ENCODE assay signal across 32 mouse cellular contexts in the genomic region with DNA sequence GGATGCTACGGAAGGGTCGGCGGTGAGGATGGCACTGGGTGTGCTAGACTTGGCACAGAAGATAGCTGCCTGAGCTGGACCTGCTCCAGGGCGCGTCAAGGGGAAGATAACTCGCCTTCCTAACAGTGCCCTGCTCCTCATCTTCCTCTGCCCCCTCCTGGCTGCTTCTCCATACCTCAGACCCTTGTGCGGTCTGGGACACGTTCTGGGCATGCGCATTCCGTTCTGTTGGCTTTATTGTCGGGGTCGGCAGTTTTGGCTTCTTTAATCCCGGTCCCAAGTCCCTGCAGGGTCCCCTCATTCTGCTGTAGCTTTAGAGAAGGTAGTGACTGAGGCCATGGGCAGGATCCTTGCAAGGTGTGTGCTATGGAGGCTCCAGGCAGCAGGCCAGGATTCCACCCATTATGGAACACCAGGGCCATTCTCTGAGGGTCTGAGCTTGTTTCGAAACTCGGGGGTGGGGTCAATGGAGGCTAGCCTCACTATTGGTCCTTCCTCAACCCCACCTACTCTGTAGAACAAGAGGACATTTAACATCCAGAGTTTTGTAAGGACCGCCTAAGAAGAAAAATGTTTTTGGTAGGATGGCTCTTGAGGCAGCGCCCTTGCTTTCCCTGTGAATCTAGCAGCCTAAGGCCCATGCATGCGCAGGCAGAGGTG. TPM values are rescaled to one million over a fixed set of nuclear protein-coding genes. Genes with fewer than 3 reads are reported as not detected.
DNase-seq lines count a peak whose midpoint lies in the region; ATAC-seq and TF ChIP-seq lines count a peak whose summit lies in the region.
"Had no signal": no experiment of that assay in that cellular context is flagged by ENCODE, and none has a peak within 500 bp of the region (broad histone marks: within the 10 kb centered on the region; RNA-seq: fewer than 3 reads in every experiment).

No protein-coding gene starts in this region.

- peaks cover 14% of the 10 kb centered on the region for H3K36me3 ChIP-seq in intestine, embryonic 16.5 days (ENCODE audit: control insufficient read depth, insufficient read depth, low read length)
- H3K36me3 ChIP-seq in intestine, postnatal 0 days (ENCODE audit: control insufficient read depth, insufficient read depth): peaks cover 17% of the 10 kb centered on the region; the same call in 1 of the 2 replicates
- peaks cover 3% of the 10 kb centered on the region; the same call in 1 of the 2 replicates for H3K36me3 ChIP-seq in ES-Bruce4 (ENCODE audit: control insufficient read depth, insufficient read depth, low read length, poor library complexity, severe bottlenecking)
- H3K36me3 ChIP-seq in stomach, embryonic 14.5 days (ENCODE audit: control insufficient read depth, insufficient read depth, low read length): peaks cover 18% of the 10 kb centered on the region

- no peak overlapping the region for H3K9ac ChIP-seq in intestine, embryonic 16.5 days (ENCODE audit: low read depth, low read length)
- no peak overlapping the region for H3K9ac ChIP-seq in intestine, postnatal 0 days (ENCODE audit: low read depth, low read length)
- 0 out of 2 replicates have a peak overlapping the region, but pooled peaks have one; percentile 0 for H3K9ac ChIP-seq in ES-Bruce4 (ENCODE audit: low read depth, poor library complexity, severe bottlenecking)
- H3K9ac ChIP-seq in stomach, embryonic 14.5 days (replicated peaks; ENCODE audit: low read depth, low read length): no peak overlapping the region
- H3K9ac ChIP-seq: forebrain, postnatal 0 days; hindbrain, embryonic 12.5 days; kidney, embryonic 15.5 days; limb, embryonic 13.5 days; liver, embryonic 12.5 days; liver, postnatal 0 days; midbrain, embryonic 13.5 days had no signal

- TF ChIP-seq CTCF in intestine, postnatal 0 days (IDR thresholded peaks at IDR 0.05; ENCODE audit: low read depth): no peak
- no peak for TF ChIP-seq CTCF in ES-Bruce4 (IDR thresholded peaks at IDR 0.05; ENCODE audit: low read depth, low read length)

- H3K4me1 ChIP-seq in intestine, embryonic 16.5 days (ENCODE audit: control insufficient read depth, insufficient read depth, low read length): peaks cover 31% of the 10 kb centered on the region
- H3K4me1 ChIP-seq in intestine, postnatal 0 days (replicated peaks; ENCODE audit: control insufficient read depth, insufficient read depth, low read length): peaks cover 10% of the 10 kb centered on the region; the same call in 1 of the 2 replicates
- peaks cover 2% of the 10 kb centered on the region for H3K4me1 ChIP-seq in ES-Bruce4 (ENCODE audit: control insufficient read depth, insufficient read depth, low read length)
- H3K4me1 ChIP-seq in stomach, embryonic 14.5 days (ENCODE audit: control insufficient read depth, insufficient read depth, low read length): peaks cover 21% of the 10 kb centered on the region

- no peaks in the 10 kb centered on the region for H3K27me3 ChIP-seq in intestine, embryonic 16.5 days (replicated peaks; ENCODE audit: control insufficient read depth, insufficient read depth, low read length)
- H3K27me3 ChIP-seq in intestine, postnatal 0 days (replicated peaks; ENCODE audit: control insufficient read depth, insufficient read depth, low read length): no peaks in the 10 kb centered on the region
- no peaks in the 10 kb centered on the region for H3K27me3 ChIP-seq in ES-Bruce4 (ENCODE audit: control insufficient read depth, insufficient read depth, low read length, poor library complexity, severe bottlenecking)
- no peaks in the 10 kb centered on the region for H3K27me3 ChIP-seq in stomach, embryonic 14.5 days (ENCODE audit: control insufficient read depth, insufficient read depth, low read length)
- H3K27me3 ChIP-seq: hindbrain, embryonic 12.5 days; kidney, embryonic 15.5 days; limb, embryonic 13.5 days; midbrain, embryonic 13.5 days had no signal

- TF ChIP-seq EP300 in ES-Bruce4 (IDR thresholded peaks at IDR 0.05; ENCODE audit: insufficient read depth, low read depth, low read length): no peak

- H3K9me3 ChIP-seq in intestine, embryonic 16.5 days (ENCODE audit: control insufficient read depth, low read length): peaks cover 15% of the 10 kb centered on the region
- H3K9me3 ChIP-seq in intestine, postnatal 0 days (ENCODE audit: control insufficient read depth): no peaks in the 10 kb centered on the region
- no peaks in the 10 kb centered on the region; the same call in 1 of the 2 replicates for H3K9me3 ChIP-seq in ES-Bruce4 (replicated peaks; ENCODE audit: control insufficient read depth, insufficient read depth, low read length, poor library complexity, severe bottlenecking)
- H3K9me3 ChIP-seq in stomach, embryonic 14.5 days (ENCODE audit: control insufficient read depth, low read depth, low read length): peaks cover 12% of the 10 kb centered on the region; the same call in 1 of the 2 replicates

- 94% methylated on average over 18 of the region's 18 CpGs for WGBS in intestine, embryonic 16.5 days
- WGBS in intestine, postnatal 0 days: 89% methylated on average over 18 of the region's 18 CpGs
- WGBS in stomach, embryonic 14.5 days: 91% methylated on average over 18 of the region's 18 CpGs

- H3K4me3 ChIP-seq in intestine, embryonic 16.5 days (ENCODE audit: low read length): no peak overlapping the region
- no peak overlapping the region for H3K4me3 ChIP-seq in intestine, postnatal 0 days (ENCODE audit: low read depth, low read length)
- peak overlapping the region; percentile 65 for H3K4me3 ChIP-seq in ES-Bruce4 (ENCODE audit: low read depth, low read length)
- no peak overlapping the region for H3K4me3 ChIP-seq in stomach, embryonic 14.5 days (ENCODE audit: low read depth, low read length)
- H3K4me3 ChIP-seq: erythroblast, embryonic 14.5 days; hindbrain, embryonic 12.5 days; kidney, embryonic 15.5 days; layer of hippocampus, adult 2 months; left cerebral cortex, adult 2 months; limb, embryonic 13.5 days; liver, embryonic 12.5 days; midbrain, embryonic 13.5 days had no signal

- no peak overlapping the region for H3K27ac ChIP-seq in intestine, embryonic 16.5 days (ENCODE audit: low read length)
- no peak overlapping the region for H3K27ac ChIP-seq in intestine, postnatal 0 days (ENCODE audit: low read depth, low read length)
- peak overlapping the region; percentile 34 for H3K27ac ChIP-seq in ES-Bruce4 (ENCODE audit: insufficient read depth, low read length)
- peak overlapping the region; percentile 39; the same call in 1 of the 2 replicates for H3K27ac ChIP-seq in stomach, embryonic 14.5 days (ENCODE audit: low read length)
- H3K27ac ChIP-seq: hindbrain, embryonic 12.5 days; kidney, embryonic 15.5 days; layer of hippocampus, adult 2 months; left cerebral cortex, adult 2 months; limb, embryonic 13.5 days; liver, embryonic 12.5 days; midbrain, embryonic 13.5 days had no signal

- DNase-seq in ZHBTc4 (ENCODE audit: low read depth, low spot score): peak; percentile 78
- no peak for DNase-seq in heart, adult 18-20 months
- DNase-seq in ovary, postnatal 36 days (ENCODE audit: low spot score): no peak
- DNase-seq: adrenal gland, postnatal 36 days; cerebellum, adult 2 months; cerebellum, postnatal 14 days; forebrain, postnatal 0 days; gastrocnemius, postnatal 10 days; heart, postnatal 36 days; kidney, adult 11 months; kidney, postnatal 36 days; liver, postnatal 0 days; lung, postnatal 36 days; retina, postnatal 1 day; thymus, adult 2 months; thymus, postnatal 36 days had no signal

- no peak for TF ChIP-seq POLR2A in ES-Bruce4 (IDR thresholded peaks at IDR 0.05; ENCODE audit: insufficient read depth, low read length)

- peak overlapping the region; percentile 14; the same call in 1 of the 2 replicates for H3K4me2 ChIP-seq in intestine, embryonic 16.5 days (ENCODE audit: low read depth, low read length)
- H3K4me2 ChIP-seq in intestine, postnatal 0 days (replicated peaks; ENCODE audit: low read depth): no peak overlapping the region; the same call in 1 of the 2 replicates
- H3K4me2 ChIP-seq in stomach, embryonic 14.5 days (replicated peaks; ENCODE audit: low read depth, low read length): 0 out of 2 replicates have a peak overlapping the region, but pooled peaks have one; percentile 17
- H3K4me2 ChIP-seq: heart, embryonic 11.5 days; hindbrain, embryonic 12.5 days; kidney, embryonic 15.5 days; limb, embryonic 13.5 days; liver, embryonic 12.5 days; midbrain, embryonic 13.5 days had no signal

- ATAC-seq in intestine, embryonic 16.5 days: no peak
- ATAC-seq in intestine, postnatal 0 days: no peak
- ATAC-seq in stomach, embryonic 14.5 days (ENCODE audit: insufficient number of reproducible peaks, insufficient read depth, low FRiP score, low read depth): no peak
- ATAC-seq in cerebellum, adult (ENCODE audit: insufficient number of reproducible peaks, low FRiP score, low TSS enrichment): no peak
- ATAC-seq: forebrain, postnatal 0 days; liver, embryonic 12.5 days; liver, postnatal 0 days; midbrain, embryonic 13.5 days had no signal

RNA-seq across cellular contexts. Expression of gene Fbln1, which starts 5.5 kb away (rescaled TPM):
- polyA plus RNA-seq in intestine, embryonic 16.5 days (2015; fragmentation: Nextera tagmentation; extraction: Ambion mirVana): 189 and 191 TPM in 2 replicates
- polyA plus RNA-seq in intestine, postnatal 0 days (2015; fragmentation: Nextera tagmentation; extraction: Ambion mirVana): 90.5 and 97.9 TPM in 2 replicates
- 48.1 and 51.7 TPM in 2 replicates for polyA plus RNA-seq in ES-Bruce4 (2011; ENCODE audit: insufficient read depth, insufficient read length, low read depth, missing spikeins)
- polyA plus RNA-seq in stomach, embryonic 14.5 days (2014; fragmentation: Nextera tagmentation; extraction: Ambion mirVana): 286 and 310 TPM in 2 replicates
- total RNA-seq in heart, adult 18-20 months (2021): 10 to 100 TPM; 54.5 to 74.1 TPM
- total RNA-seq: megakaryocyte-erythroid progenitor cell, adult 5-6 weeks; monocyte, adult 5-6 weeks had no signal
- polyA plus RNA-seq: erythroblast, embryonic 14.5 days had no signal

Comparison
In these comparisons a context has a peak if more than half of its experiments do, and no peak if none do; other contexts are left out.
1. H3K27ac ChIP-seq: peak in ES-Bruce4 (single experiment) and stomach, embryonic 14.5 days (single experiment); none in intestine, embryonic 16.5 days (single experiment) and intestine, postnatal 0 days (single experiment).